Mouse (Mus musculus) limb, embryonic 10.5 days (tissue): ENCODE measurements around the gene Ccdc124. TPM values are rescaled to one million over a fixed set of nuclear protein-coding genes. Genes with fewer than 3 reads are reported as not detected.

Experiments used
- DNase-seq: peaks from one replicate; pipeline ENCODE4 v3.0.0-alpha.2; 2017; ENCODE audit warnings: low spot score
- H3K27ac ChIP-seq: fragments of 300-500 bp; sonication (generic); 2 replicates; pipeline ENCODE4 v1.5.1; 2016; ENCODE audit warnings: mild to moderate bottlenecking
- H3K27me3 ChIP-seq: fragments of 300-500 bp; sonication (generic); 2 replicates; pipeline ENCODE4 v1.6.1; 2016; ENCODE audit warnings: low read depth, mild to moderate bottlenecking; ENCODE audit not compliant: poor library complexity, severe bottlenecking
- H3K36me3 ChIP-seq: fragments of 300-500 bp; sonication (generic); 2 replicates; pipeline ENCODE4 v1.6.1; 2016; ENCODE audit warnings: mild to moderate bottlenecking, moderate library complexity
- H3K4me1 ChIP-seq: fragments of 300-500 bp; sonication (generic); 2 replicates; pipeline ENCODE4 v1.6.1; 2016
- H3K4me3 ChIP-seq: fragments of 300-500 bp; sonication (generic); 2 replicates; pipeline ENCODE4 v1.5.1; 2016; ENCODE audit warnings: mild to moderate bottlenecking, moderate library complexity
- H3K9me3 ChIP-seq: fragments of 300-500 bp; sonication (generic); replicated peaks from 2 replicates; pipeline ENCODE4 v1.6.1; 2016; ENCODE audit warnings: mild to moderate bottlenecking
- WGBS: fragments of 180-500 bp; shearing (Covaris S2); methylation state at CpG from one replicate; pipeline ENCODE4 v1.1.7; 2016; 5-methylcytosine and 5-hydroxymethylcytosine counted together
- polyA plus RNA-seq: library from polyadenylated mRNA; unstranded; fragments of >200 nt; fragmentation: Nextera tagmentation; extraction: Ambion mirVana; gene quantifications from 2 replicates; pipeline ENCODE4 v1.2.1, GENCODE M21; 2016

Gene Ccdc124
- polyA plus RNA-seq, result 174 and 187 TPM in 2 replicates

GRCm38 (mm10) chr8:70873364-70873985 is at the start of gene Ccdc124:
Ccdc124 (minus strand) TSS chr8:70873935.
- H3K4me1 ChIP-seq, result peaks cover 29% of the 10 kb centered on the region
- peak; percentile 98 for DNase-seq
- under 1% methylated on average over 46 of the region's 46 CpGs for WGBS

DNA sequence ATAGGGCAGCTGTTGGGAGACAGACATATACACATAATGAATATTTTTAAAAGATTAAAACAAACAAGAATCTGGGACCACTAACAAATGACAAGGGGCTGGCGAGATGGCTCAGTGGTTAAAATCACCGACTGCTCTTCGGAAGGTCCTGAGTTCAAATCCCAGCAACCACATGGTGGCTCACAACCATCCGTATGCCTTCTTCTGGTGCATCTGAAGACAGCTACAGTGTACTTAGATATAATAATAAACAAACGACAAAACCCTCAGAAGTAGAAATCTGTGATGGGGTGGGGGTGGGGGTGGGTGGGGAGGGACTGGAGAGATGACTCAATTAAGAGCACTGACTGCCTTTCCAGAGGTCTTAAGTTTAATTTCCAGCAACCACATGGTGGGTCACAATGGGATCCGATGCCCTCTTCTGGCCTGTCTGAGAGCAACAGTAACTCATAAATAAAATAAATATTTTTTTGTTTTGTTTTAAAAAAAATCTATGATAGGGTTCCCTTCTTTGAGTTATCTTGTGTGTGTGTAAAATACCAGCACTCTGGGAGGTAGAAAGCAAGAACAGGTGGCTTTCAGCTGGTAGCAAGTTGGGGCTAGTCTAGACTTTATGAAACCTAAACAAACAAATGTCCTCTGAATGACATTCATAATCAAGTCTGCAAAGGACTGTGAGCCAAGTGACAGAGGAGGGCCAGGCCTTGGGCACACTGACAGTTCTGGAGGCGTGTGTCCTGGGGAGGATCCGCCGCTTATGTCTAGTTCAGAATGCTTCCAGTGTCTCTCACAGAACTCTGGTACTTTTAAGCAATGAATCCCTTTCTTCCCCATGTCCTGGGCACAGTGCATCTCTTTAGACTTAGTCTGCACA is 46.6 kb upstream of the Ccdc124 start:
- no peak overlapping the region for H3K4me3 ChIP-seq
- peaks cover 65% of the 10 kb centered on the region for H3K36me3 ChIP-seq
- 92% methylated on average over 9 of the region's 9 CpGs for WGBS
- no peak for DNase-seq
- no peaks in the 10 kb centered on the region for H3K27me3 ChIP-seq
- H3K4me1 ChIP-seq, result no peaks in the 10 kb centered on the region
- no peak overlapping the region for H3K27ac ChIP-seq
- H3K9me3 ChIP-seq, result no peaks in the 10 kb centered on the region

More at GRCm38 (mm10) chr8:70873364-70873985, at the start of gene Ccdc124:
- no peaks in the 10 kb centered on the region for H3K27me3 ChIP-seq
- peak within 1 kb of the TSS; percentile 77 for H3K4me3 ChIP-seq
- H3K9me3 ChIP-seq, result no peaks in the 10 kb centered on the region
- H3K27ac ChIP-seq, result peak within 1 kb of the TSS; percentile 89
- peaks cover 8% of the 10 kb centered on the region; the same call in 1 of the 2 replicates for H3K36me3 ChIP-seq

GRCm38 (mm10) chr8:70914704-70915103 is 41.0 kb upstream of the Ccdc124 start:
- peaks cover 93% of the 10 kb centered on the region for H3K36me3 ChIP-seq
- 94% methylated on average over 17 of the region's 17 CpGs for WGBS

DNA sequence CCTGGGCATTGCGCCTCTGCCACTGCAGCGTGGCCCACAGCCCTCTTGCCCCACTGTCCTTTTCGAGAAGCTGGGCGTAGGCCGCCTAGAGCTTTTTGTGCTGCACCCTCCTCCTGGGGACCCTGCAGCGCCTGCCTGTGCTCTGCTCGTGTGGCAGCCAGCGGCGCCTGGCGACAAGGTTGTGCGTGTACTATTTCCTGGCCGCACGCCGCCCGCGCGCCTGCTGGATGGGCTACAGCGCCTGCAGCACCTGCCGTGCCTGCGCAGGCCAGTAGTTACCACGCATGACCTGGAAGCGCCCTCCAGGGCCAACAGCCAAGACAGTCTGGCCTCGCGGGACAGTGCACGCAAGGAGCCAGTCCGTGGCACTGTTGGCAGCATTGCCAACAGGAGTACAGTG is 39.8 kb upstream of the Ccdc124 start:
- H3K4me1 ChIP-seq, result no peaks in the 10 kb centered on the region
- WGBS, result 96% methylated on average over 26 of the region's 26 CpGs
- no peaks in the 10 kb centered on the region for H3K9me3 ChIP-seq
- H3K4me3 ChIP-seq, result no peak overlapping the region
- H3K27me3 ChIP-seq, result no peaks in the 10 kb centered on the region
- peaks cover 88% of the 10 kb centered on the region for H3K36me3 ChIP-seq
- DNase-seq, result no peak
- H3K27ac ChIP-seq, result no peak overlapping the region

More at GRCm38 (mm10) chr8:70914704-70915103, 41.0 kb upstream of the Ccdc124 start:
- Histone ChIP-seq H3K27me3 (no peaks in the 10 kb centered on the region), H3K4me1 (no peaks in the 10 kb centered on the region), H3K27ac (no peak overlapping the region), H3K9me3 (no peaks in the 10 kb centered on the region), H3K4me3 (no peak overlapping the region)
- no peak for DNase-seq

DNA sequence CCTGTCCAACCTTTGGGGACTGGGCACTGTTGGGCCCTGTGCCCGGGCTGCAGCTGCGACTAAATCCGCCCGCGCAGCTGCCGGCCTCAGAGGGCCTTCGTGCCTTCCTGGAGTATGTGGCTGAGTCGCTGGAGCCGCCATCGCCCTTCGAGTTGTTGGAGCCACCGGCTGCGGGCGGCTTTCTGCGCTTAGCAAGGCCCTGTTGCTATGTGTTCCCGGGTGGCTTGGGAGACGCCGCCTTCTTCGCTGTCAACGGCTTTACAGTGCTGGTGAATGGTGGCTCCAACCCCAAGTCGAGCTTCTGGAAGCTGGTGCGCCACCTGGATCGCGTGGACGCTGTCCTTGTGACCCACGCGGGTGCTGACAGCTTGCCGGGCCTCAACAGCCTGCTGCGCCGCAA is 39.2 kb upstream of the Ccdc124 start:
- no peaks in the 10 kb centered on the region for H3K9me3 ChIP-seq
- peaks cover 83% of the 10 kb centered on the region for H3K36me3 ChIP-seq
- H3K4me1 ChIP-seq, result no peaks in the 10 kb centered on the region
- no peak overlapping the region for H3K4me3 ChIP-seq
- WGBS, result 94% methylated on average over 30 of the region's 30 CpGs
- H3K27ac ChIP-seq, result no peak overlapping the region
- H3K27me3 ChIP-seq, result no peaks in the 10 kb centered on the region
- DNase-seq, result no peak

- DNase-seq, result no peak
- H3K9me3 ChIP-seq, result no peaks in the 10 kb centered on the region
- no peak overlapping the region for H3K27ac ChIP-seq
- no peak overlapping the region for H3K4me3 ChIP-seq
- WGBS, result 88% methylated on average over 5 of the region's 5 CpGs
- H3K36me3 ChIP-seq, result peaks cover 73% of the 10 kb centered on the region
- H3K27me3 ChIP-seq, result no peaks in the 10 kb centered on the region
- peaks cover 6% of the 10 kb centered on the region for H3K4me1 ChIP-seq
Observed at GRCm38 (mm10) chr8:70911596-70911995, 37.9 kb upstream of the Ccdc124 start.

DNA sequence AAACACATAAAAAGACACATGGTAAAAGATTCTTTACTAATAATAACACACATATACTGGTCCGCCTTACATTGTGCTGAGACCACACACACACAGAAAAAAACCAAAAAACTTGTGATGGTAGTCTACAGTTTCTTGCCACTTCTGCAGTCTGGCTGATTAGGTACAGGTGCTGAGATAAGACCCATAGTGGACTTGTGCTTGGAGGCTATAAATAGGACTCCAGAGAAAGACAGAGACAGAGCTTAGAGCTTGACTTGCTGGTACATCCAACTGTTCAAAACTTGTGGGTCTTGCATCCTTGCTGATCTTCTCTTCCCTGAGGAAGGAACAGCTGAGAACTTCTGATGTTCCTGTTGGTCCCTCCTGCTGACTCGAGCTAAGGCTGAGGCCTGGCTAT is 33.8 kb upstream of the Ccdc124 start:
- H3K27me3 ChIP-seq, result 0 out of 2 replicates have a peak, but pooled peaks cover 11% of the 10 kb centered on the region
- DNase-seq, result no peak
- H3K36me3 ChIP-seq, result peaks cover 32% of the 10 kb centered on the region
- no peak overlapping the region for H3K4me3 ChIP-seq
- H3K27ac ChIP-seq, result no peak overlapping the region
- H3K4me1 ChIP-seq, result peaks cover 21% of the 10 kb centered on the region
- no peaks in the 10 kb centered on the region for H3K9me3 ChIP-seq
- WGBS, result 88% methylated on average over 2 of the region's 2 CpGs

DNA sequence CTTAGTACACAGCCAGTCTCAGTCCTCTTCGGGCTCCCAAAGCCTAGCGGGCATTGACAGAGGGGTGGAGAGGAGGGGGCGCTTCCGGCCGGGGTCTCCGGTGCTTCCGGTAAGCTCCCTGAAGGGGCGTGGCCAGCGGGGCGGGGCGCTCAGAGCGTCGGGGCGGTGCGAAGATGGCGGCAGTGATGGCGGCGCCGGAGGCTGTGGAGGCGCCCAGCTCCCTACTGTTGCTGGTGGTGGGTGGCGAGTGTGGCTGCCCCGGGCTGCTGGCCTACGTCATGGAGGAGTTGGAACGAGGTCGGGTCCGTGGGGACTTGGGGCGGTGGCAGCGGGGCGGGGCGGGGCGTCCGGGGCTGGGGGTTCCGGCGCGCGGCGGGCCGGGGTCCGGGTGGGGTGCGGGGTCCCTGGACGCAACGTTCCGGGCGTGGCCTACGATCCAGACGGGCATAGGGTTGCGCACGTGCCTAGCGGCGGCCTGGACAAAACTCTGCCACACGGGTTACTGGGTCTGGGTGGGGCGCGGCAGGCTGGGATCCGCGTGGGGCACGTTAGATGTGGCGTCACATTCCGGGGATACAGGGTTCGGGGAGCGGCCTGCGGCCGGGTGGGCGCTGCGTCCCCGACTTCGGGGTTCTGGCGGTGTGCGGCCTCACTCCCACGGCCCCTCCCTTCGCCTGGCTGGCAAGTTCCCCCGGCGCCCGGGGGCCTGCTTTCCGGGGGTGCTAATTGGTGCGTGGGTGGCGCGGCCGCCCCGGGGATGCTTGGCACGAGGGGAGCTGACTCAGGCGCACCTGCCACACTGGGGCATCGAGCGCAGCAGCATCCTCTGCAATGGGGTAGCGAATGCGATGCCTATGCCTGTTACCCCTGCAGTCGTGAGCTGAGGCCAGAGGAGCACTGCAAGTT is 32.3 kb upstream of the Ccdc124 start, which contains the start of gene Map1s:
TSS of gene Map1s (plus strand) at position 102 of the 906 bp plus-strand sequence.
- peak; percentile 96 for DNase-seq
- Histone ChIP-seq H3K27me3 (peaks cover 17% of the 10 kb centered on the region; the same call in 1 of the 2 replicates), H3K4me3 (peak within 1 kb of the TSS; percentile 86), H3K27ac (peak within 1 kb of the TSS; percentile 97), H3K36me3 (peaks cover 18% of the 10 kb centered on the region), H3K4me1 (peaks cover 21% of the 10 kb centered on the region), H3K9me3 (no peaks in the 10 kb centered on the region)
- under 1% methylated on average over 77 of the region's 86 CpGs for WGBS

GRCm38 (mm10) chr8:70905463-70905830 is 31.7 kb upstream of the Ccdc124 start:
- Histone ChIP-seq H3K4me3 (peak overlapping the region; percentile 86), H3K36me3 (peaks cover 12% of the 10 kb centered on the region), H3K27me3 (peaks cover 17% of the 10 kb centered on the region; the same call in 1 of the 2 replicates), H3K27ac (peak overlapping the region; percentile 97), H3K9me3 (no peaks in the 10 kb centered on the region), H3K4me1 (peaks cover 21% of the 10 kb centered on the region)
- DNase-seq, result no peak
- 21% methylated on average over 8 of the region's 8 CpGs for WGBS

DNA sequence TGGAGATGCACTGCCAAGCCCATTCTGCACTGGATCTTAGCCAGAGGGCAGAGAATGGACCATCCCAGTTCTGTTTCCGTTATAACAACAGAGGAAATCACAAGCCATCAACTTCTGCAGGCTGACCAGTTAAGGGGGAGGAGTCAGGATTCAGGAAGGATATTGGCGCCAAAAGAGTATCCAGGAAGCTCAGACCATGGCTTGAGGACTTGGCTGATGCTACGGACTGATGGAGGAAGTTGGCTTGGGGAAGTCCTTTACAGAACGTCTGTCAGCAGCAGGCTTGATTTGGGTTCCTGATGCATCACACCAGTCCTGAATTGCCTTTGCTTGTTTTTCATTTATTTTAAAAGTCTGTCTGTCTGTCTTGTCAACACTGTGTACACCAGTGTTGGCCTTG is 30.8 kb upstream of the Ccdc124 start:
- Histone ChIP-seq H3K9me3 (no peaks in the 10 kb centered on the region), H3K27me3 (peaks cover 17% of the 10 kb centered on the region; the same call in 1 of the 2 replicates), H3K4me1 (peaks cover 21% of the 10 kb centered on the region), H3K36me3 (peaks cover 9% of the 10 kb centered on the region), H3K27ac (no peak overlapping the region), H3K4me3 (no peak overlapping the region)
- 70% methylated on average over 4 of the region's 4 CpGs for WGBS
- no peak for DNase-seq

- Histone ChIP-seq H3K4me1 (peaks cover 27% of the 10 kb centered on the region), H3K36me3 (0 out of 2 replicates have a peak, but pooled peaks cover 4% of the 10 kb centered on the region), H3K4me3 (no peak overlapping the region), H3K9me3 (no peaks in the 10 kb centered on the region), H3K27me3 (peaks cover 17% of the 10 kb centered on the region; the same call in 1 of the 2 replicates), H3K27ac (no peak overlapping the region; the same call in 1 of the 2 replicates)
- no peak for DNase-seq
Observed at GRCm38 (mm10) chr8:70903582-70903981, 29.8 kb upstream of the Ccdc124 start.

DNA sequence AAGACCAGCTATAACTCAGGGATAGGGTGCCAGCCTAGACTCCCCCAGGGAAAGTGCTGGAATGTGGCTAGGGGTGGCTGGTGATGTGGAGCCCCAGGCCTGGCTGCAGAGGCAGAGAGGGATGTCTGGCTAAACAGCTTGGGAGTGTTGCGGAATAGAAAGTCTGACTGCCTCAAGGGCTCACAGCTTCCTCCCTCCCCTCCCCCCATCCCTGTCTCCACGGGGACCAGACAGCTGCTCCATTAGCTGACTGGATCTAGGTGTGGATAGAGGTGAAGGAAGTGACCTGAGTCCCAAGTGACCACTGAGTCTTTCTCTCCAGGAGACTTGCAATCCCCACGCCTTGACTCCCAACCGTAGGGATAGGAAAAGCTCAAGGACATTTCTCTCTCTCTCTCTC is 29.4 kb upstream of the Ccdc124 start:
- H3K27me3 ChIP-seq, result peaks cover 17% of the 10 kb centered on the region; the same call in 1 of the 2 replicates
- WGBS, result 41% methylated on average over 4 of the region's 4 CpGs
- H3K4me3 ChIP-seq, result no peak overlapping the region

More for the DNA sequence above, 29.4 kb upstream of the Ccdc124 start:
- H3K36me3 ChIP-seq, result 0 out of 2 replicates have a peak, but pooled peaks cover 4% of the 10 kb centered on the region
- no peak for DNase-seq
- H3K9me3 ChIP-seq, result no peaks in the 10 kb centered on the region
- H3K4me1 ChIP-seq, result peaks cover 32% of the 10 kb centered on the region
- no peak overlapping the region for H3K27ac ChIP-seq
